Mouse (Mus musculus) stomach, adult 2 months (tissue): ENCODE results near the gene Pex5l. TPM values are rescaled to one million over a fixed set of nuclear protein-coding genes. Genes with fewer than 3 reads are reported as not detected.

ENCODE experiments used
- polyA plus RNA-seq: library from polyadenylated mRNA; depleted of rRNA; stranded (reverse); fragments of >200 nt; gene quantifications from 2 replicates; pipeline ENCODE4 v1.2.3, GENCODE M21; 2012; rRNA removed

Gene Pex5l
- polyA plus RNA-seq = 0.74 and 0.79 TPM in 2 replicates

GRCm38 (mm10) chr3:33142901-33143461 lies at the start of gene Pex5l:
Gene Pex5l (minus strand): TSS chr3:33143247.

